Mouse (Mus musculus) kidney, adult 2 months (tissue): ENCODE results near the gene Olfr94. TPM values are rescaled to one million over a fixed set of nuclear protein-coding genes. Genes with fewer than 3 reads are reported as not detected.
A peak's percentile ranks its signal among the peaks of the same experiment; 100 is the strongest.

ENCODE experiments used
- DNase-seq: peaks from one replicate; pipeline ENCODE4 v3.0.0; 2021
- H3K27ac ChIP-seq: fragments of 200-500 bp; 2 replicates; pipeline ENCODE4 v1.5.1; 2012; ENCODE audit warnings: low read depth, low read length, control low read depth, inconsistent platforms; ENCODE audit not compliant: insufficient read depth
- H3K27me3 ChIP-seq: fragments of 200-500 bp; replicated peaks from 2 replicates; pipeline ENCODE4 v1.6.1; 2012; ENCODE audit warnings: mild to moderate bottlenecking, moderate library complexity, low read length, inconsistent platforms; ENCODE audit not compliant: control insufficient read depth, insufficient read depth
- H3K36me3 ChIP-seq: fragments of 200-500 bp; 2 replicates; pipeline ENCODE4 v1.6.1; 2012; ENCODE audit warnings: mild to moderate bottlenecking, moderate library complexity, low read length, inconsistent platforms; ENCODE audit not compliant: control insufficient read depth, insufficient read depth
- H3K4me1 ChIP-seq: fragments of 200-500 bp; 2 replicates; pipeline ENCODE4 v1.6.1; 2011; ENCODE audit warnings: low read length; ENCODE audit not compliant: control insufficient read depth, insufficient read depth
- H3K4me3 ChIP-seq: fragments of 200-500 bp; 2 replicates; pipeline ENCODE4 v1.5.1; 2011; ENCODE audit warnings: mild to moderate bottlenecking, low read depth, low read length, control low read depth; ENCODE audit not compliant: insufficient read depth
- CTCF ChIP-seq: fragments of 200-500 bp; conservative IDR thresholded peaks from 2 replicates; pipeline ENCODE4 v1.5.1; 2011; ENCODE audit warnings: low read depth, mild to moderate bottlenecking, control low read depth, low read length, moderate library complexity, mixed read lengths; ENCODE audit not compliant: insufficient read depth, insufficient read length
- POLR2A ChIP-seq: fragments of 200-500 bp; IDR thresholded peaks from one replicate; pipeline ENCODE4 v1.6.1; 2011; ENCODE audit warnings: low read depth, low read length, control low read depth
- WGBS: fragments of 180-500 bp; shearing (Covaris S2); methylation state at CpG from one replicate; pipeline ENCODE4 v1.1.7; 2018; 5-methylcytosine and 5-hydroxymethylcytosine counted together
- polyA plus RNA-seq: library from polyadenylated mRNA; depleted of rRNA; stranded (reverse); fragments of >200 nt; gene quantifications from 2 replicates; pipeline ENCODE4 v1.2.3, GENCODE M21; 2012

The Olfr94 gene
- polyA plus RNA-seq, 1 experiment = not detected

- 79% methylated on average over 3 of the region's 3 CpGs for WGBS
- peak; percentile 9 for DNase-seq
These were observed 17.7 kb upstream of the Olfr94 start for GRCm38 (mm10) chr17:37218486-37218885.

GRCm38 (mm10) chr17:37213018-37213417 lies 12.2 kb upstream of the Olfr94 start, which contains the start of gene Olfr95:
Gene Olfr95, minus strand, starts transcription at chr17:37213118.
- no peaks in the 10 kb centered on the region for H3K36me3 ChIP-seq
- TF ChIP-seq POLR2A (no peak), CTCF (no peak)
- no peaks in the 10 kb centered on the region for H3K27me3 ChIP-seq
- no peak within 1 kb of the TSS for H3K27ac ChIP-seq
- H3K4me1 ChIP-seq = no peaks in the 10 kb centered on the region
- no peak within 1 kb of the TSS for H3K4me3 ChIP-seq
- WGBS = 67% methylated on average over 3 of the region's 3 CpGs
- DNase-seq = no peak

More at GRCm38 (mm10) chr17:37218486-37218885, 17.7 kb upstream of the Olfr94 start:
- no peak overlapping the region for H3K27ac ChIP-seq
- no peaks in the 10 kb centered on the region for H3K4me1 ChIP-seq
- TF ChIP-seq POLR2A = no peak
- no peak for TF ChIP-seq CTCF
- no peaks in the 10 kb centered on the region for H3K36me3 ChIP-seq
- no peak overlapping the region for H3K4me3 ChIP-seq
- H3K27me3 ChIP-seq = no peaks in the 10 kb centered on the region

GRCm38 (mm10) chr17:37210884-37211768 lies 10.3 kb upstream of the Olfr94 start:
- Histone ChIP-seq H3K36me3 (no peaks in the 10 kb centered on the region), H3K4me1 (no peaks in the 10 kb centered on the region), H3K27me3 (no peaks in the 10 kb centered on the region), H3K27ac (no peak overlapping the region), H3K4me3 (no peak overlapping the region)
- DNase-seq = no peak
- WGBS = 18% methylated on average over 40 of the region's 40 CpGs
- no peak for TF ChIP-seq POLR2A
- no peak for TF ChIP-seq CTCF

GRCm38 (mm10) chr17:37203917-37204236 lies 3.1 kb upstream of the Olfr94 start:
- WGBS = 36% methylated on average over 3 of the region's 3 CpGs
- no peak overlapping the region for H3K4me3 ChIP-seq
- no peak for DNase-seq
- no peak for TF ChIP-seq CTCF
- no peak for TF ChIP-seq POLR2A
- H3K4me1 ChIP-seq = no peaks in the 10 kb centered on the region
- H3K36me3 ChIP-seq = no peaks in the 10 kb centered on the region
- H3K27ac ChIP-seq = no peak overlapping the region
- H3K27me3 ChIP-seq = no peaks in the 10 kb centered on the region

- 1% methylated on average over 4 of the region's 4 CpGs for WGBS
- H3K4me3 ChIP-seq = no peak overlapping the region
- H3K36me3 ChIP-seq = no peaks in the 10 kb centered on the region
- DNase-seq = peak; percentile 83
- H3K27ac ChIP-seq = no peak overlapping the region
- no peaks in the 10 kb centered on the region for H3K27me3 ChIP-seq
- no peaks in the 10 kb centered on the region for H3K4me1 ChIP-seq
- TF ChIP-seq CTCF = peak; percentile 100; the same call in 1 of the 2 replicates
- no peak for TF ChIP-seq POLR2A
These were observed 2.6 kb upstream of the Olfr94 start for GRCm38 (mm10) chr17:37203206-37203916.

- H3K27me3 ChIP-seq = no peaks in the 10 kb centered on the region; the same call in 1 of the 2 replicates
- H3K4me1 ChIP-seq = no peaks in the 10 kb centered on the region
- 1% methylated on average over 77 of the region's 77 CpGs for WGBS
- H3K27ac ChIP-seq = no peak overlapping the region
- peak overlapping the region; percentile 4; the same call in 1 of the 2 replicates for H3K4me3 ChIP-seq
- DNase-seq = peak; percentile 4
- no peaks in the 10 kb centered on the region for H3K36me3 ChIP-seq
- TF ChIP-seq CTCF (no peak), POLR2A (no peak)
These were observed 3.7 kb downstream of the Olfr94 start for GRCm38 (mm10) chr17:37196845-37197724.
